Mouse (Mus musculus): ENCODE measurements around the gene Nop9.

GRCm38 (mm10) chr14:55765696-55766095 is 20.2 kb downstream of the Nop9 start, which contains the start of gene Ltb4r1:
- TF ChIP-seq CTCF (IDR thresholded peaks at IDR 0.05) (no peak), EP300 (IDR thresholded peaks at IDR 0.05) (no peak)

Measured in lung, postnatal 0 days (tissue).